Mouse (Mus musculus) gastrocnemius, postnatal 14 days (tissue): Measurements from ENCODE around the gene Senp6. TPM values are rescaled to one million over a fixed set of nuclear protein-coding genes. Genes with fewer than 3 reads are reported as not detected.
"Not testable (repeated sequence)": the region's sequence is repeated elsewhere in the genome, so short reads cannot be mapped to it uniquely, and the experiment has no call there.

Experiments
- DNase-seq: peaks from one replicate; pipeline ENCODE4 v3.0.0; 2021; ENCODE audit warnings: mixed read lengths
- intact Hi-C: fragments of 180-260 bp; cut with DNase I; formaldehyde crosslinking; loops from one replicate; pipeline ENCODE4 v1.15.1; 2025; ENCODE audit warnings: low total_unique reads
- long read RNA-seq, 2 experiments: library from polyadenylated mRNA; stranded (forward); transcript quantifications; one replicate each; pipeline ENCODE4 v2.0.0; 2021
- total RNA-seq, 2 experiments: library from RNA; stranded (reverse); gene quantifications; 2 replicates each; pipeline ENCODE4 v1.2.3; 2021

Gene Senp6
- 10 to 100 TPM; 48.5 to 53.1 TPM for total RNA-seq
- long read RNA-seq, experiment 1, full-length matches to known transcripts: 9 of 27 reads
- long read RNA-seq, experiment 1, partial matches to known transcripts: 3 of 27 reads
- long read RNA-seq, experiment 1, other reads (novel, unspliced or antisense): 15 of 27 reads
- long read RNA-seq, experiment 2, transcript Senp6-203 (24 exons, 3,495 nt): major isoform, 17 of 39 reads
- long read RNA-seq, experiment 2, partial matches to known transcripts: 2 of 39 reads
- long read RNA-seq, experiment 2, other reads (novel, unspliced or antisense): 19 of 39 reads

DNA sequence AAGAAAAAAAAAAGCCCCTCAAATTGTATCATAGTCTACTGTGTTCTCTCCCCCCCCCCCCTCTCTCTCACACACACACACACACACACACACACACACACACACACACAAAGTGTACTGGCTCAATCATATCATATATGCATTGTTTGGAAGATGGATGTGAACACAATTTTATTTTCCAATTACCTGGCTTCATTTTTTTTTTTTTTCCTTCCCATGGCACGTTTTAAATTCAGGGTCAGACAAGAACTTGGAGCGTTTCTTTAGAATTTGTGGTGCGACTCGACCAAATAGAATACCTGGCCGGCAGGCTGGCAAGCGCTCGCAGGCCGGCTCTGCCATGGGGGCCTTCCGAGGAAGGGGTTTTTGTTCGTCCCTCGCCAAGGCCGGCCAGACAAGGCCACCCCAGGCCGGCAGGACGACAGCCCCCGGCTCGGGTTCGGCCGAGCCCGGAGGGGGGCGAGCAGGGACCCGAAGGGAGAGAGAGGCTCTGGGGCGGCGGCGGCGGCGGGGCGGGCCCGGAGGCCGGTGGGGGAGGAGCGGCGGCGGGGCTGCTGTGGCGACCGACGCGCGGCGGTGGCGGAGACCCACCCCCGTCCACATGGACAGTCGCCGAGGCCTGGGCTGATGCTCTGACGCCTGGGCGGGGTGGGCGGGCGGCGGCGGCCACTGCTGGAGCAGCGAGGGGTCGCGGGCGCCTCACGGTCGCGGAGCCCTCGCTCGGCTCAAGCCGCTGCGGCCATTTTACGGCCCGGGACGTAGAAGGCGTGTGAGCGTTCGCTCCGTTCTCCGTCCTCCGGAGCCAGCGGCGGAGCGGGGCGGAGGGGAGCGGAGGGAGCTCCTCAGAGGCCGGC lies at the start of gene Senp6:
Gene Senp6, plus strand, starts transcription at position 537 of the 854 bp plus-strand sequence.
- intact Hi-C loops: no loop called here
- peak; percentile 84 for DNase-seq

DNA sequence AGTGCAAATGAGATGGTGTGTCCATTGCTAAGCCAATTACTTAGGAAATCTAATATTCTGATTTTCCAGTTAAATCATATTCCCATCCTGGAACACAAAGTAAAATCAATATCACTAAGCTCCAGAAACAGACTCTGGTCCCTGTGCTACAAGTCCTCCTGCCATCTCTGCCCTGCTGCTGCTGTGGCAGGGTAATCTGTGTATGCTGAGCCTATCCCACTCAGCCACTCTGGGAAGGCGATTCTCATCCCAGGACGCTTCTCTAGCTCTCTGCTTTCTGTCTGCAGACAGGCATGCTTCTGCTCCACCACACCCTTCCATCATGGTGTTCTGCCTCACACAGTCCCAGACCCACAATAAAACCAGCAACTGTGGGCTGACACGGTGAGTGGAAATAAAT lies 46.3 kb upstream of the Senp6 start:
- intact Hi-C loops: no loop called here

DNA sequence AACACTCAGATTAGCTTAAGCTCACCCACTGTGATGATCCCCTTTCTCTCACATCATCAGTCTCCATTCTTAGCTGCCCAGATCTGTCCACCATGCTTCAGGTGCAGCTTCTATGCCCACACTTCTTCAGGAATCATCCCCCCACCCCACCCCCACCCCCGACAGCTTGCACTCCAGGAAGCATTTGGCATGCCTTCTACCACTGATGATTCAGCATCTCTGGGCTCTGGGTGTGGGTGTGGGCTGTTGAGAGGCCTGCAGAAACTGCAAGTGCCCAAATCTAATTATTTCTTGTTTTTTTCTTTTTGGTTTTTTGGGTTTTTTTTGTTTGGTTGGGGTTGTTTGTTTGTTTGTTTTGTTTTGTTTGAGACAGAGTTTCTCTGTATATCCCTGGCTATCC lies 45.1 kb upstream of the Senp6 start:
- DNase-seq: no peak
- intact Hi-C loops: no loop called here

More for the DNA sequence above, 46.3 kb upstream of the Senp6 start:
- DNase-seq: no peak

DNA sequence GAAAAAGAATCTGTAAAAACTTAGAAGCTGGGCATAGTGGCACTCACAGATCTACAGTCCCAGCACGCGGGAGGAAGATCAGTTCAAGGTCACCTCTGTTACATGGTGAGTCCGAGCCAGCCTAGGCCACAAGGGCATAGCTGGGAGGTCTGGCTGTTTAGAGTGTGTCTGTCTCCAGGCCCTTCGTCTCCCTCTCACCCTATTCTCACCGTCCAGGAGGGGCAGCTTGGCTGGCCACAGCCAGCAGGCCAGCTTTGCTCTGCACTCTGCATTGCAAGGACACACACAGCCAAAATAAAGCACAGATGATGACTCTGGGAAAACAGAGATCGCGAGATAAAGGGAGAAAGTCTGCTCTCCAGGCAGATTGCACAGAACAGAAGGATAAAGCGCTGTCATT lies 43.9 kb upstream of the Senp6 start:
- intact Hi-C loops: no loop called here

DNA sequence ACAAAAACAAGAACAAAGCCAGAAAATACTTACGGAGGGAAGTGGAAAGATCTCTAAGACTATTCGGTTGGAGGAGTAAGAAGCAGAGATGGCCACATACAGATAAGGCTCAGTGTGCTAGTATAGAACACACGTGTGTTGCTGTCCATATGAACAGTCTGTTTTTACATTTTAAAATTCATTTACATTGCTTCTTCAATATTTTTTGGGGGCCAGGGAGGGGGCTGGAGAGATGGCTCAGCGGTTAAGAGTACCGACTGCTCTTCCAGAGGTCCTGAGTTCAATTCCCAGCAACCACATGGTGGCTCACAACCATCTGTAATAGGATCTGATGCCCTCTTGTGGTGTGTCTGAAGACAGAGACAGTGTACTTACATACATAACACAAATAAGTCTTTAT lies 41.4 kb upstream of the Senp6 start:
- DNase-seq, intact Hi-C loops: not testable (repeated sequence)

More for the DNA sequence above, 43.9 kb upstream of the Senp6 start:
- DNase-seq: no peak

DNA sequence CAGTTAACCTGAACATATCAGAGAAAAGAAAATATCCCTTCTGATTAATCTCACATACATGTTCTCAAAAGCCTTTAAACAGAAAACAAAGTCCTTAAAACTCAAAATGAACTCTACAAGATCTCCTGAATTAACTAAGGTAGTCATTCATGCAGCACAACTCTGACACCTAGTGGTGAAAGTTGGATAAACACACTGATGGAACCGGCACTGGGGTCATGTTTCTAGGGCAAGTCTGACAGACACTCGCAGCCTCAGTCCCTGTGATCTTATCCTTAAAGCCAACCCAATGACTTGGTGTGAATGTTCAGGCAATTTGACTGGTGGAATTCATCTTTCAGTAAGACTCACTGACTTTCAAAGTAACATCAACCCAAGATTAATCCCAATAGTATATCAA lies 40.7 kb upstream of the Senp6 start:
- intact Hi-C loops: no loop called here
- peak; percentile 42 for DNase-seq

DNA sequence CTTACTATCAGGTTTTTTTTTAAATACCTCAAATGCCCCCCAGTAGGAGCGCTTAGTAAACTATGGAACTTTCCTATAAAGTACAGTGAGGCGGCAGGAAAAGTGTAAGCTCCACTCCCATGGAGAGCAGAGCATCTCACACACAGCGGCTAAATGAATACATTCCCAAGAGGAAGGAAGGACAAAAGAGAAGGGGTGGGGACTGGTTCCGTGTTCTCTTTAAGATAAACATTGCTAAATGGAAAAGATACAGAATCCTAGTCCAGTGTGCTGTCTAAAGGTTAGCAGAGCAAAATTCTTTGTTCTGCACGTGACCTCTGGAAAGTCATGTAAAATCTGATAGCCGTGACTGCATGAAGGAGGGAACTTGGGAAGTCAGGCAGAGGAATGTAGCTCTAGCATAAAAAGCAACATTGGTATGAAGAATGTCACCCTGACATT lies 40.1 kb upstream of the Senp6 start:
- DNase-seq: no peak
- intact Hi-C loops: no loop called here

DNA sequence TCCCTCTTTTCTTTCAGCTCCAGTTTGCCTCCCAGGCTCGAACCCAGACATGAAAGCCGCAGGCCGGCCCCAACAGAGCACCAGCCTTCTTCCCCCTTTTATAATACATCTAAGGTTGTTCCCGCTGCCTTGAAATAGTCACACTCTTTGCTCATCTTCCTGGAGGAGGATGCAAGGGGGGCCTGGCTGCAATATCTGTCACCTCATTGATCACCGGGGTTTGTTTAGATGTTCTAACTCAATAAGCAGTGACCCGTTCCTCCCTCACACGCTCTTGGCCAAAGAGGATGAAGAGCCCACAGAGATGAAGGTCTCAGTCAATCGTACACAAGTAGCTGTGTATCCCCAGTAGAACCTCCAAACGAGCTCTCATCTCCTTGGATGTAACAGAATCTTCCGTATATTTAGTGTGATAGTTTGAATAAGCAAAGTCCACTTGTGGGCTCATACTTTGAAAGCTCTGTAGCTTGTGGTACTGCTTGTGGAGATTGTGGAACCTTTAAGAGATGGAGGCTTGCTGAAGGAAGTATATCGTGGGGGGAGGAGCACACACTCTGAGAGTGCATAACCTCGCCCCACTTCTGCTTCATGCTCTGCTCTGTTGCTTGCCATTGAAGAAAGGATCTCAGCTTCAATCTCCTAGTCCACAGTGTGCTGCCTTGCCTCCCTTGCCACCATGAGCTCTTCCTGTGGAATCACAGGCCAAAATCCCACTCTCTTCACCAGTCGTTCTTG lies 29.3 kb upstream of the Senp6 start:
- intact Hi-C loops: no loop called here
- no peak for DNase-seq

DNA sequence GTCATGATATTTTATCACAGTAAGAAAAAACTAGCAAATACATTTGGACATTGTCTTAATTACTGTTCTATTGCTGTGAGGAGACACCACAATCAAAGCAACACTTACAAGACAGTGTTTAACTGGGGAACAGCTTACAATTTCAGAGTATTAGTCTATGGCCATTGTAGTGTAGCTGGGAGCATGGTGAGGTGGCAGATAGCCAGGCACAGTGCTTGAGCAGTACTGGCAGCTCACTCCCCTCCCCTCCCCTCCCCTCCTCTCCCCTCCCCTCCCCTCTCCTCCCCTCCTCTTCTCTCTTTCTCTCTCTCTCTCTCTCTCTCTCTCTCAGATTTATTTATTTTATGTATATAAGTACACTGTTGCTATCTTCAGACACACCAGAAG lies 28.7 kb upstream of the Senp6 start:
- intact Hi-C loops: no loop called here
- DNase-seq: no peak

DNA sequence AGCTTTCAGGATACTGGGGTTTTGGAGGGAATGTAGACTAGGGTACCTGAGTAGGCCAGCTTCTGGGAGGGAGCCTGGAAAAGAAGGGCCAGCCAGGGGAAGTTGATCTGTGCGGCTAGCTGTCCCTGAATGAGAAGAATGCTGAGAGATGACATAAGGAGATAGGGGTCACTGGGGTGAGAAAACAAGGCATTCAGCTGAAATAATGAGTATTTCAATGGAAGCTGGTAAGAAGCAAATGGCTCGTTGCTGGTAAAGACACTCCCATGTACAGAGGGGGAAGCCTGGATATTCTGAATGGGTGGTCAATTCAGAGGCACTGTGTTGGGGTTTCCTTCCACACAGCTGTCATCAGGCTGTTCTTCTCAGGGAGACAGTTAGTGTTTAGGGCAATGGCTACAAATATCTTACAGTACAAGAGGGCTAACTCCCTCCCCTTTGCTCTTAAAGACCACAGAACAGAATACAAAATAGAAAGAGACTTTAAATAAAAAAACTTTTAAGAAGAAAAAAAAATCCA lies 27.3 kb upstream of the Senp6 start:
- no peak for DNase-seq
- intact Hi-C loops: no loop called here

DNA sequence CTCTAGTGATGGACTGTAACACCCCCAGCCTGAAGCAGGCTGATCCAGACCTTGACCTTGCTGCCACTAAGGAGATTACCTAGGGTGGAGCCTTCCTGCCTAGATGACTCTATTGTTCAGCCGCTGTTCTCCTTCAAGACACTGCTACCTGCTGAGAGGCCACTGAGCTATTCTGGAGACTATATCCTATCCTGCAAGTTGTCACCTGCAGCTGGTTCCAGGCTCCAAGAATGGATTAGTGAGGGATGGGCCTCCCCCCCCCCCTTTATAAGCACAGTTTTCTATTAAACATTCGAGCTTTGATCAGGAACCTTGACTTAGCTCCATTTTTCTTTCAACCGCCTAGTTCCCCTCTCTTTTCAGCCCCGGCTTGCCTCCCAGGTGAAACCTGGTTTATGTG lies 22.4 kb upstream of the Senp6 start:
- intact Hi-C loops, DNase-seq: not testable (repeated sequence)

DNA sequence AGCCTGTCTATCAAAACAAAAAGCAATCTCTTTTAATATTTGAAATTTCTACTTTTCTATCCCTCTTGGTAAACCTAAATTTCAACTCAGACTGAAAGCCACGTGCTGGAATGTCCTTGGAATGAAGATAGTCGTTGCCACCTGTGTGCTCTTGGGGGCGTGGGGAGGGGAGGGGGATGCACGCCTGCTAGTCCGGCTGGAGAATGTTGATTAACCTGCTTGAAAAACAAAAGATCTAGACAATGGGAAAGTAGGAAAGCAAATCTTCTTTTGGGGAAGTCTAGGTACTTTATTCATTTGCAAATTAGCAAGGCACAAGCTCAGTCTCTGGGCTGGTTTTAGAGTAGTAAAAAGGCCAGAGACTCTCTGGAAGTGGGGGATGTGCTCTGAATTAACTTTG lies 17.4 kb upstream of the Senp6 start:
- intact Hi-C loops: not testable (repeated sequence)

DNA sequence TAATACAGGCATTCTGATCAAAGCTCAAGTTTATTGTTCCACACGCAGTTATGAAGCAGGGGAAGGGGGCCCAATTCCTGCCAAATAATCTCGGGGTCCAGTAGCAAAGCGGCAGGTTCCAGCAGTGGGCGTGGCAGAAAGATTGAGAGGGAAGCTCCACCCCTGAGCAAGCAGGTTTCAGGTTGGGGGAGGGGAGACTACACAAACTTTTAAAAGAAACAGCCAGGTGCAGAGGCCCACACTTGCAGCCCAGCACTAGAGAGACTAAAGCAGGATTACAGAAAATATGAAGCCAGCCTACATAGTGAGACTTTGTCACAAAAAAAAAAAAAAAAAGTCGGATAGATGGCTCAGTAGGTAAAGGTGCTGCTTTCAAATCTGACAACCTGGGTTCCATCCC lies 13.8 kb upstream of the Senp6 start:
- no peak for DNase-seq
- intact Hi-C loops: no loop called here

More for the DNA sequence above, 17.4 kb upstream of the Senp6 start:
- not testable (repeated sequence) for DNase-seq

DNA sequence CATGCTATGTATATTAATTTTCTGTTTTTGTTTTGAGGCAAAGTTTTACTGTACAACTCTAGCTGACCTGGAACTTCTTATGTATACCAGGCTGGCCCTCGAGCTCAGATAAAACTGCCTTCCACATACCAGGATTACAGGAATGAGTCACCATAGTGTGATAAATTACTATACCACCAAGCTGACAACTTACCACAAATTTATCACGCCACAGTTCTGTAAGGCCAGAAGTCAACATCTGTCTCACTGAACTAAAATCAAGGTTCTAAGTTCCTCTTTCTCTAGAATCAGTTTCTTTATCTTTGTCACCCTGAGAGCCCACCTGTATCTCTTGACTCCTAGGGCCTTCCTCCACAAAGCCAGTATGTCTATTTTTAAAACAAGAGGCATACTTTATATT lies 9.0 kb upstream of the Senp6 start:
- intact Hi-C loops: no loop called here
- no peak for DNase-seq

DNA sequence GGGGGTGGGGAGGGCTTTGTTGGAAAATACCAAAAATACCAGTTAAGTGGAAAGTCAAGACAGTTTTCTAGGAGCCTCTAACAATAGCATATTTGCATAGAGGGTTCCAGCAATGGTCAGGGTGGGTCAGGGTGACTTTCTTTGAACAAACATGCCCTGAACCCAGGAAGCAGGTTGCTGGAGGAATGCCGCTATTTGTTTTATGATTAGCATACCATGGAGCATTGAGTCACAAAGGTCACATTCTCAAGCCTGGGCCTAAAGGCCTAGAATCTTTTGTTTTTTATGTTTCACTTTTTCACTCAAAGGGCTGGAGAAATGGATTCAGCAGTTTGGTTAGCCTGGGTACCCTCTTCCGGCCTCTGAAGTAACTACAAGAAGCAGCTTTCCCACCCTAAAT lies 1.2 kb upstream of the Senp6 start:
- DNase-seq, intact Hi-C loops: not testable (repeated sequence)

DNA sequence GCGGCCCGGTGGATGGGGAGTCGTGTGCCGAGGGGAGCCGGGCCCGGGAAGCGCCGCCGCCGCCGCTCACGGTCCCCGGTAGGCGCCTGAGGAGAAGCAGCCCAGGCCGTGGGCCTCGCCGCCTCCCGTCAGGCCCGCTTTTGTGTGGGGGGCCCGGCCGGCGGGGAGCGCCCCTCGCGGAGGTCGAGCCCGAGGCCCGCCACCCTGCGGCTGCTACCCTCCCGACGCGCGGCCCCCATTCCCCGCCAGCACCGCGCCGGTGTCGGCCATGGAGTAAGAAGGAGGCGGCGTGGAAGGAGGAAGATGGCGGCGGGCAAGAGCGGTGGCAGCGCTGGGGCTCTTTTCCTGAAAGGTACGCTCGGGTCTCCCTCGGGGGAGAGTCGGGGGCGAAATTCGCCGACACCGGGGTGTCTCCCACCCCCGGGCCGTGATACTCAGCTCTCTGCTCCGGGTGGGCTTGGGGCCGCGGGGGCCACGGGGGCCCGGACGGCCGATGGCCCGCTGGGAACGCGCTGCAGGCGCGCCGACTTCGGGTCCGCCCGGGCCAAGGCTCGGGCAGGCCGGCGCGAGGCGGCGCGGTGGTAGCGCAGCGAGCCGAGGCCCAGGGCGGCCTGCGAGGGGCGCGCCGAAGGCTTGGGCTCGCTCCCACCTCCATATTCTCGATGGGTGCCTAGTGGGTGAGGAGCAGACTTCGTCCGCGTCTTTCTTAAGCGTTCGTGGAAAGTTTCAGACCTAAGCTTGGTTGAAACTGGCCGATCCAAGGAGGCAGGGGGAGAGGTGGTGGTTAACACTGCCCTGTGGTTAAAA lies 721 bp downstream of the Senp6 start:
- peak; percentile 63 for DNase-seq
- intact Hi-C loops: no loop called here

DNA sequence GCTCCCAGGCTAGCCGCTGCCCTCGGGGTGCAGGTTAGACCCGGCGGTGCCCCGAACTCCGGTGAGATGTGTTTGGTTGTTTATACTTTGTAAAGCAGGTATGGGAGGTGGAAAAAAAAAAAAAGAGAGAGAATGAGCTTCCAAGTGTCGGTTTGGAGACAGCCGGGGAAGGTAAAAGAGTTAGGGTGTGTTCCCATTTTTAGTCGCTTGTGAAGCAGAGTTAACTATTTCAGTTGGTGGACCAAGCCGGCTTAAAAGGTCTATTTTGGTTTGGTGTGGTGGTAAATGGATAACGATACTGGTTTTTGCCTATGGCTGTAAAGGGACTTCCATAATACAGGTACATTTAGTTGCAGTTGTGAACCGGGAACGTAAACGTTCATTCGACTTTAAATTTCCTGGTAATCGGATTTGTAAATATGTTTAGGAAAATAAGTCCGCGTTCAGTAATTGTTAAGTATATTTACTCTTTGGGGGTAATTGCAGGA lies 1.4 kb downstream of the Senp6 start:
- DNase-seq: no peak
- intact Hi-C loops: no loop called here

DNA sequence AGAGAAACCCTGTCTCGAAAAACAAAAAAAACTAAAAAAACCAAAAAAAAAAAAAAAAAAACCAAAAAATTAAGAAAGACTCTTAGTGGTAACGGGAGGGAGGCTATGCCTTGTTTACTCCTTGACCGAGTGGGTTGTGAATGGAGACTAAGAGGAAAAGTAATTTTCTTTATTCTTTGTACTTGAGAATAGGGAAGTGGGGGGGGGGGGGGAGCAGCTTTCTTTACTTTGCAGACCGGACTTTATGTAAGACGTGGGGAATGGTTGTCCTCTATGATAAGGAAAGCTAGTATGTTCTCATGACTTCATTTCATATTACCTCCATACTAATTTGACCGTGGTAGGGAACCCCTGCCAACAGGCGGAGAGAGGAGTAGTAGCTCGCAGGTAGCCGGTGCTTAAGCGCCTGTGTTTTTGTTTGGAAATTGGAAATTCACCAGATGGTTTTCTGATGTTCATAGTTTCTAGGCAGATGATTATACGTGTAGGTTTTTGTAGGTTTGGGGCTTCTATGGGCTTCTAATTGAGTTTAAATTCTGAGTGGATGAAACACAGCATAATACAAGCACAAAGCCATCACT lies 2.1 kb downstream of the Senp6 start:
- intact Hi-C loops: no loop called here
- no peak for DNase-seq

DNA sequence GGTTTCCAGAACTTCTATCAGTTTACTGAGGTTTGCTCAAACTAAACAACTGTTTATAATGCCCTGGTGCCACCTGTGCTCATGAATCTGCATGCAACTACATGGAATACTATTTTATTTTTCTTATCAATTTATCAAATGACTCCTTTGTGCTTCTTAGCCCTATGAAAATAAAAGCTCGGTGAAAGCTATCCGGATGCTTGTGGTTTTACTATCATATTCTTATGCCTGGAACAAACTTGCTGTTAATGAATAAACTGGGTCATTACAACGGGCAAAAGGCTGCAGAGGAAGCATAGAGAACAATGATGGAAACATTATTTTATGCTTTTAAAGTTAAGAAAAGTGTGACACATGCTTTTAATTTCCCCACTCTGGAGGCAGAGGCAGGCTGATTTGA lies 3.3 kb downstream of the Senp6 start:
- DNase-seq: no peak
- intact Hi-C loops: no loop called here
